Mouse (Mus musculus) G1E (cell line): ENCODE measurements around the gene Slc29a2.

Source experiments
- CTCF ChIP-seq: IDR thresholded peaks from 2 replicates; pipeline ENCODE4 v1.5.1; 2012; ENCODE audit warnings: low read depth, low read length, inconsistent platforms, mixed read lengths
- GATA1 ChIP-seq: IDR thresholded peaks from 2 replicates; pipeline ENCODE4 v1.6.1; 2012; ENCODE audit warnings: borderline replicate concordance, low read length, inconsistent platforms, mixed read lengths
- POLR2AphosphoS5 ChIP-seq: IDR thresholded peaks from 2 replicates; pipeline ENCODE4 v1.6.1; 2012; ENCODE audit warnings: low read depth, low read length, inconsistent platforms; ENCODE audit not compliant: insufficient replicate concordance
- TAL1 ChIP-seq: conservative IDR thresholded peaks from 2 replicates; pipeline ENCODE4 v1.6.1; 2012; ENCODE audit warnings: low read depth, low read length, inconsistent platforms, mixed read lengths

GRCm38 (mm10) chr19:5032686-5033085, 9.0 kb downstream of the Slc29a2 start:
- TF ChIP-seq GATA1, result no peak
- TF ChIP-seq POLR2AphosphoS5, result no peak
- no peak for TF ChIP-seq CTCF
- no peak for TF ChIP-seq TAL1
